Mouse (Mus musculus) fibroblast of lung, adult 2 months (primary cell): ENCODE measurements around the gene Spata31d1a.
"Not testable (repeated sequence)": the region's sequence is repeated elsewhere in the genome, so short reads cannot be mapped to it uniquely, and the experiment has no call there.

ENCODE experiments used
- DNase-seq: peaks from one replicate; pipeline ENCODE4 v3.0.0-alpha.2; 2011; ENCODE audit warnings: low read depth

The Spata31d1a gene

DNA sequence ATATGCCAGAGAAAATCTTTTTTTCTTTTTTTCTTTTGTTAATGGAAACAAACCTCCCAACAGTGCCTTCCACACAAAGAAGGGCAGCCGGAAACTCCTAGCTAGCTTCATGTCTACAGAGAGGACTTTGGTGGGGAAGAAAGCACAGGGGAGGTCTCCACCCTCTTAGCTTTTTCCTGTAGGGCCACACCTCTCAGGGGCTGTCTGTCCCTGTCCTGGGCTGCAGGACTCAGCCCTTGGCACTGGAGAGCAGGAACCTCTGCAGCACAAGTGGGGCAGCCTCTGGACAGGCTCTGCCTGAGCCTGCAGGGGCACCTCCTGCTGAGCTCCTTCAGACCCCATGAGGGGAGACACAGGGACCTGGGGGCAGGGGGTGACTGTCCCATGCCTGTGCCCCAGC lies 10.0 kb downstream of the Spata31d1a start:
- DNase-seq = not testable (repeated sequence)

DNA sequence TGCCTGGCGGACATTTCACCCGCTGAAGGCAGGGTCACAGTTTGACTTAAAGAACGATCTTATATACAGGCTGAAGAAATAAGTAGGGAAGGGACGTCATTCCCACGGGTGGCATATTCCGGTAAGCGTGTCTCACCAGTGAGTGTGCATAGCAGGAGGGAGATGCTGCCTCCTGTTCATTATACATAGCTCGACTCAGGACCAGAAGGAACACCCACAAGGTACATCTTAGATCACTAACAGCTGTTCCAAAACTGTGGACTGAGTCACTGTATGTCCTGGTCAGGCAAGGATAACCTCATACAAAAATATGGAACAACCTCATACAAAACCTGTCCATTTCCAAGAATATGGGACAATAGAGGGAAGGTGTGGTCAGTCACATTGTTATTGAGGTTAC lies 11.0 kb downstream of the Spata31d1a start:
- no peak for DNase-seq

DNA sequence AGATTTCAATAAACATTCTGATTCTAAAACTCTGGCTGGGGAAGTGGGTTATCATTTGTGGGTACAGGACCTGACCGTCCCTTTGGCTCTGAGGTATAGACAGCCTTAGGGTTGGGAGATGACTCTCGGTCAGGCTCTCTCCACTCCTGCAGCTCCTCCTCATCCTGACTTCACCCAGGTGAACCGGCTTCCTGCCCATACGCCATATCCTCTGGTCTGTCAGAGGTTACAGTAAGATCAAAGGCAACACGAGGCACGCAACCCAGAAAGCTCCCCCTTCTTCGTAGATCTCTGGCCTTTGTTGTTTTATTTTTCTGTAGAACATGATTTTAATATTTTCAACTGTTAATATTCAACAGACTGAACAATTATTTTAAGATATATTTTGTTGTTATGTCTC lies 14.3 kb downstream of the Spata31d1a start:
- DNase-seq = no peak

- no peak for DNase-seq
Observed at GRCm38 (mm10) chr13:59694008-59694407, 16.1 kb downstream of the Spata31d1a start, which contains the start of gene 4921517D22Rik. Gene 4921517D22Rik (minus strand): TSS chr13:59694108.

GRCm38 (mm10) chr13:59691478-59691877 lies 18.7 kb downstream of the Spata31d1a start:
- no peak for DNase-seq

DNA sequence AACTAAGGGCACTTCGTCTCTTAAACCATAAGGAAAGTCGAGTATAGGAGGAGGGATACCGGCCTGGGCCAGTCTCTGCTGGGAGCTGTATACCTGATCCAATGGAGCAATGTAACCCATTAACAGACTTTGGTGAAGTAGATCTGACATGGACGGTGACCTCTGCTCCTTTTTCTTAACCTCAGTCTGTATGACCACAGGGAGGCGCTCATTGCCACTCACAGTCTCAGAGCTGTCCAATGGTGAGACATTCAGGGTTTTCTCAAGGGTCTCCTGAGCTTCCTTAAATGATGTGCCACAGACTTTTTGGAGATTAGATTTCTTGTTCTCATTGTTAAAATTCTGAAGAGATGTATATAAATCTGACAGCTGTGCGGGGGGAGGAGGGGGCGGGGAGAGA lies 19.6 kb downstream of the Spata31d1a start:
- no peak for DNase-seq

DNA sequence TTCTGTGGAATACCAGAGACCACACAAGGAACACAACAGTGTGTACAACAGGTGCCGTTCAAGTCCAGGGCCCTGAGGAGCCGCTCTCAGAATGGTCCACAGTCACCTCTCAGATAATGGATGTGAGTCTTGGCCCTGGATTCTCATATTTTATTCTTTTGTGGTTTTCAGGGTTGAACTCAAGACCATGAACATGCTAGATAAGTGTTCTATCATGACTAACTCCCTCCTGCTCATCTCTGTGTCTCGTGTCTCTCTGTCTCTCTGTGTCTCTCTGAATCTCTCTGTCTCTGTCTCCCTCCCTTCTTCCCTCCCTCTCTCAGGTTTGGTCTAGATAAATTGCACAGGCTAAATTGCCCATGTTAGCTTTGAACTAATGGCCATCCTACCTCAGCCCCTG lies 20.3 kb downstream of the Spata31d1a start:
- no peak for DNase-seq

GRCm38 (mm10) chr13:59689313-59689712 lies 20.8 kb downstream of the Spata31d1a start:
- no peak for DNase-seq

- no peak for DNase-seq
Observed at GRCm38 (mm10) chr13:59688338-59688770, 21.8 kb downstream of the Spata31d1a start.

GRCm38 (mm10) chr13:59685236-59685635 lies 24.9 kb downstream of the Spata31d1a start:
- DNase-seq = no peak

DNA sequence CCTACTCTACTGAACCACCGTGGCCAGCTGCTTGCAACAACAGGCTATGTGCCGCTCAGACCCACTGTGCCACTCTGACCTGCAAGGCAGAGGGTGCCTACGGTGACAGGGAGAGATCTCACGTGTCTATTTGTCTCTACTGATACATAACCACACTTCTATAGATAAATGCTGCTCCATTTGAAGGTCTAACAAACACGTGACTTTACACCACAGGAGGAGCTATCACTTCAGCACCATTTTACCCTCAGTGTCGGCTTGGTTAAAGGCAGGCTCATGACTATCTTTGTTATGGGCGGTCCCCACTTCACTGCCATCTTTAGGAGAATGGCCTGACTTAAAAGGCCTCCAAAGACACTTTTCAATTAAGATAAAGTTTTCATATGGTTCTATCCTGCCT lies 27.5 kb downstream of the Spata31d1a start:
- DNase-seq = no peak

DNA sequence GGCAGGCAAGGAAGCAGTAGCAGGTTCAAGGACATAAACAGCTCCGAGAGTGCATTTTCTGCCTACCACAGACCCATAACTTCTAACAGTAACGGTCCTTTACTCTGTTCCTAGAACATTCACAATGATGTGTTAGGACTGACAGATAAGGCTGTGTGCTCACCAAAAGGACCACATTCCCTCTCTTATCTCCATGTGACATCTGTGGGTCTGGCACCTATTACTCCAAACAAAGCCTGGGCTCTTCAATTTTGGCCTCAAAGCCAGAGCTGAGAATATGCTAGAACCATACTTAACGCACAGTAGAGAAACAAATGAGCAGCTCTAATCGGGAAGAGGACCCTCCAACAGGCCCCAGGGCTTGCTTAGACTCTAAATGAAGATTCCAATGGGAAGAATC lies 30.2 kb downstream of the Spata31d1a start:
- DNase-seq = no peak

- no peak for DNase-seq
Observed at GRCm38 (mm10) chr13:59679306-59679705, 30.8 kb downstream of the Spata31d1a start.

DNA sequence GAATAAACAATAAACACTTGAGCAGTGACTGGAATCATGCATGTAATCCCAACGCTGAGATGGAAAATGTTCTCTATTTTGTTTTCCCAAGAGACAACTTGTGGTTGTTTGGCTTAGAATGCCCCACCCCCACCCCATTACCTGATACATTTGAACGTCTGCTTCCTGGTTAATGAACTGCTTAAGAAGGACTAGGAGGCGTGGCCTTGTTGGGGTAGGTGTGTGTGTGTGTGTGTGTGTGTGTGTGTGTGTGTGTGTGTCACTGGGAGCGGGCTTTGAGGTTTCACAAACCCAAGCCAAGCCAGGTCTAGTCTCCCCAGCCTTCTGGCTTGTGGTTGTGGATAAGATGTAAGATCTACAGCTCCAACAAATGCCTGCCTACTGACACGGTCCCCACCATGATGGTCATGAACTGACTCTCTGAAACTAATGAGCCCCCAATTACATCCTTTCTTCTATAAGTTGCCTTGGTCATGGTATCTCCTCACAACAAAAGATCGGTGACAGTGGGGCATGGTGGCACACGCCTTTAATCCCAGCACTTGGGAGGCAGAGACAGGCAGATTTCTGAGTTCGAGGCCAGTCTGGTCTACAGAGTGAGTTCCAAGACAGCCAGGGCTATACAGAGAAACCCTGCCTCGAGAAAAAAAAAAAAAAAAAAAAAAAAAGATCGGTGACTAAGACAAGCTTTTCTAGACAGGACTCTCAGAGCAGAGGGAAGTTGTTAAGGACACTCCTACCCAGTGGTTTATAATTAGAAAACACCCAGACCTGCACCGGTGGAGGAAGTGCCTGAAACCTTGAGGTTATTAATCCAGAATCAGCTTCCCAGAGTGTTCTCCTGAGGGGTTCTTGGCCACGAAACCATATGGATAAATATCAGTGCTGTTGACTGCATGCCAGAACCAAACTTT lies 33.6 kb downstream of the Spata31d1a start:
- no peak for DNase-seq

- DNase-seq = no peak
Observed at GRCm38 (mm10) chr13:59675151-59676011, 34.7 kb downstream of the Spata31d1a start, which contains the start of gene Golm1. Gene Golm1 (minus strand): TSS chr13:59675811.

GRCm38 (mm10) chr13:59674761-59675150 lies 35.4 kb downstream of the Spata31d1a start:
- no peak for DNase-seq

DNA sequence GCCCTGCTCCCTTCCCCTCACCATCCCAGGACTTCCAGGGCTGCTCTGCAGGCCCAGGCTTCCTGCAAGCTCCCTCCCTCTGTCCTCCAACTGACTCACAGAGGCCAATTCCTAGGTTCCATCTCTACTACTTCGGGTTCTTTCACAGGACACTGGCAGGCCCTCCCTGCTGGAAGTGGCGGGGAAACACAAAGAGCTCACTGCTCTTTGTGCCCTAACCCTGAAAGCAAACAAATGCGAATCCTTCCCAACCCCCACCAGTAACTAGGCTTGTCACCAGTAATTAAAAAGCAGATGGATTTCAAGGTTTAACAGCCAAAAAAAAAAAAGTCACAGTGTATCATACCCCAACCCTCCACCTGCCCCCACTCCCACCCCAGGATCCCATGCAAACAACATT lies 35.9 kb downstream of the Spata31d1a start:
- no peak for DNase-seq

- no peak for DNase-seq
Observed at GRCm38 (mm10) chr13:59673597-59673996, 36.5 kb downstream of the Spata31d1a start.

DNA sequence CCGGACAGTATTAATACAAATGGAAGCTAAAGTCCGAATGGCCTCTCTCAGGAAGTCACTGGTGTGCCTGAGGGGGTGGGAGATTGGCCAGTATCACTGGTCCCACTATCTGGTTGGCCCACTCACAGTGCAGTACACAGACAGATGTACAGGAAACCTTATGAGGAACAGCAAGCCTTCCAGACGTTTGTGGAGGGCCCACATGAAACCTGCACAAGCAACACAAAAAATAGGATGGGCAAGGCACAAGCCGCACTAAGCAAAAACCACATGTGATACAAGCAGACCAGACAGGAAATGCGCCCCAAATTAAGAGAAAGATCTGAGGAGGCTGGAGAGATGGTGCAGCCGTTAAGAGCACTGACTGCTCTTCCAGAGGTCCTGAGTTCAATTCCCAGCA lies 37.9 kb downstream of the Spata31d1a start:
- DNase-seq = no peak

DNA sequence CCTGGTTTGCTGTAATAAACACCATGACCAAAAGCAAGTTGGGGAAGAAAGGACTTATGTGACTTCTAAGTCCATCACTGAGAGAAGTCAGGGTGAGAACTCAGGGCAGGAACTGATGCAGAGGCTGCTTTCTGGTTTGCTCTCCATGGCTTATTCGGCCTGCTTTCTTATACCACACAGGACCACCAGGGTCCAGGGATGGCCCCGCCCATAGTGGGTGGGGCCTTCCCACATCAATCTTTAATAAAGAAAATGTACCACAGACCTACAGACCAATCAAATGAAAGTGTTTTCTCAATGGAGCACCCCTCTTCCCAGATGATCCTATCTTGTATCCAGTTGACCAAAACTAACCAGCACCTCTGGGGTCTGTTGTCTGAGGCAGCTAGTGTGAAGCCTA lies 38.6 kb downstream of the Spata31d1a start:
- no peak for DNase-seq

DNA sequence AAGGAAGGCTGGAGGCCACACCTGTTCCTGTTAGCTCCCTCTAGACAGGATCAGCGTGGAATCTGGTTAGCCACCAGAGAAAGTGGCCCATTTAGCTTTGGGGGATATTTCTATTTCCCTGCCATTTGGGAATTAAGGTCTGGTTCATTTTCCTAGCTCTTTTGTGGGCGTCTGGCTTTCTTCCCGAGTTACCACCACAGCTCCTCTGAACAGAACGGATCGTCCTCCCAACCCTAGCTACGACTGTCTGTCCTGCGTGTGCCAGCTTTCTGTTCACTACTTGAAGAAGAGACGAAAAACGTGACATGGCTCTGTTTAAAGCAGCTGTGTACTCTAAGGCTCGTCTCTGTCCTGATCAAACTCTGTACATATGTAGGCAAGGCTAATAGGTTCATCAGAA lies 40.2 kb downstream of the Spata31d1a start:
- no peak for DNase-seq

DNA sequence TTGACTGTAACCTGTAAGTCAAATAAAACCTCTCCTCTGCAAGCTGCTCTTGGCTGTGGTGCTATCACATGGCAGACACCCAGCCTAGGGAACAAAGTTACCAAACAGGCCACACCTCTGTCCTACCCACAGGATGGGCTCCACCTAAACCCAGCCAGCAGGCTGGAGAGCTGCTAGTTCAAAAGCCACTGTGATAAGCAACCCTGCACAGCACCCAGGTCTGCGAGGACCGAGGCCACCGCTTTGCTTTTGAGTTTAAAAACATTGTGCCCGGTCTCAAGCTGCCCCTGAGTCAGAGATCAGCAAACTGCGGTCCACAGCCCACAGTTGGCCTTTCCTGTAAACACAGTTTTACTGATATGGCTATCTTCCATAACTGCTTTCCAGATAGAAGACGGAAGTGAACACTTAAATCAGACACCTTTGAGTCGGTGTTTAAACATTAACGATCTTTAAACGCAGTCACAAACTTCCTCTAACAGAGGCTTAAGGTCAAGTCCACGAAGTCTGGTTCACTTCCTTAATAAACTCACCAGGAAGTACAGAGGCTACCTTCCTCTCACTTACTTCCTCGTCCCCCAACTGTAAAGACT lies 41.5 kb downstream of the Spata31d1a start:
- DNase-seq = no peak
